18 mouse cellular contexts compared by ENCODE assay signal in the genomic region with DNA sequence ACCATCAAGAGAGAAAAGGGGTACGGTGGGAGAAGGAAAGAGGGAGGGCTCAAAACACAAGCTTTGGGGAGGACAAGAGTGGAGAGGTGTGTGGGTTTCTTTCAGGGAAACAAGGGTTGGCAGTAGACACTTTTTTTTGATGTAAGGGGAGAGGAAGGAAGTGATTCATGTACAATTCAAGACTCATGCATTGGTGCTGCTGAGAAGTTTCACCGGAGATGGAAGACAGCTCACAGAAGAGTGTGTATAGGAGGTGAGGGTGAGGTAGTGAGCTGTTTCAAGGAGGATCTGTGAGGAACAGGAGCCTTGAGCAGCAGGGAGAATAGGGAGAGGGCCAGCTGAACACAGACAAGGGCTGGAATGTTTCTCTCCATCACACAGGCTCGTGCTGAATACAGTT.
A peak's percentile ranks its signal among the peaks of the same experiment; 100 is the strongest.
DNase-seq lines count a peak whose midpoint lies in the region; ATAC-seq lines count a peak whose summit lies in the region.
"Had no signal": no experiment of that assay in that cellular context is flagged by ENCODE, and none has a peak within 500 bp of the region (broad histone marks: within the 10 kb centered on the region; RNA-seq: fewer than 3 reads in every experiment).

No protein-coding gene starts in this region.

- ATAC-seq in CD4-positive, CD25-positive, alpha-beta regulatory T cell, adult 4 months, result peak; percentile 49
- ATAC-seq in inflammation-experienced regulatory T-cells, adult 6 months, result peak; percentile 61
- ATAC-seq: forebrain, embryonic 16.5 days; intestine, embryonic 16.5 days had no signal

- DNase-seq in 416B (ENCODE audit: low read depth), result peak; percentile 81
- peak; percentile 35 for DNase-seq in naive thymus-derived CD4-positive, alpha-beta T cell, adult 2 months (ENCODE audit: low read depth)
- DNase-seq in embryo, embryonic 9.5 days (ENCODE audit: extremely low spot score), result no peak
- no peak for DNase-seq in spleen, postnatal 4 days (ENCODE audit: low spot score in 2 of 2)
- no peak for DNase-seq in c-Kit-positive CD71-positive TER-119-positive erythroid progenitor cells, embryonic 14.5 days (ENCODE audit: low spot score)
- DNase-seq: adrenal gland, postnatal 14 days; B cell, adult 2 months; cerebellum, adult 2 months; cerebellum, postnatal 10 days; embryo, embryonic 11 days; gastrocnemius, postnatal 14 days; heart, postnatal 10 days; heart, postnatal 4 days; kidney, adult 2 months had no signal

Comparison
In these comparisons a context has a peak if more than half of its experiments do, and no peak if none do; other contexts are left out.
1. DNase-seq: peak in 416B (single experiment) and naive thymus-derived CD4-positive, alpha-beta T cell, adult 2 months (single experiment); none in embryo, embryonic 9.5 days (single experiment), spleen, postnatal 4 days (0 of 2) and c-Kit-positive CD71-positive TER-119-positive erythroid progenitor cells, embryonic 14.5 days (single experiment).